Mouse (Mus musculus): Measurements from ENCODE around the gene Phkg1. TPM values are rescaled to one million over a fixed set of nuclear protein-coding genes. Genes with fewer than 3 reads are reported as not detected.

Gene Phkg1
- not detected for polyA plus RNA-seq (2014; fragmentation: Illumina TruSeq; extraction: RNeasy Lipid Tissue Mini Kit (QIAGEN cat#74804); ENCODE audit: low read depth, low replicate concordance)

GRCm38 (mm10) chr5:129898449-129898848, at the start of gene Phkg1:
Gene Phkg1 (minus strand): TSS chr5:129898549.

GRCm38 (mm10) chr5:129941495-129942045, 43.2 kb upstream of the Phkg1 start, which contains the start of gene Vkorc1l1:
Gene Vkorc1l1 (plus strand): TSS chr5:129941970.

GRCm38 (mm10) chr5:129908242-129908965, 10.1 kb upstream of the Phkg1 start, which contains the start of gene Nupr1l:
Gene Nupr1l (plus strand): TSS chr5:129908540.

DNA sequence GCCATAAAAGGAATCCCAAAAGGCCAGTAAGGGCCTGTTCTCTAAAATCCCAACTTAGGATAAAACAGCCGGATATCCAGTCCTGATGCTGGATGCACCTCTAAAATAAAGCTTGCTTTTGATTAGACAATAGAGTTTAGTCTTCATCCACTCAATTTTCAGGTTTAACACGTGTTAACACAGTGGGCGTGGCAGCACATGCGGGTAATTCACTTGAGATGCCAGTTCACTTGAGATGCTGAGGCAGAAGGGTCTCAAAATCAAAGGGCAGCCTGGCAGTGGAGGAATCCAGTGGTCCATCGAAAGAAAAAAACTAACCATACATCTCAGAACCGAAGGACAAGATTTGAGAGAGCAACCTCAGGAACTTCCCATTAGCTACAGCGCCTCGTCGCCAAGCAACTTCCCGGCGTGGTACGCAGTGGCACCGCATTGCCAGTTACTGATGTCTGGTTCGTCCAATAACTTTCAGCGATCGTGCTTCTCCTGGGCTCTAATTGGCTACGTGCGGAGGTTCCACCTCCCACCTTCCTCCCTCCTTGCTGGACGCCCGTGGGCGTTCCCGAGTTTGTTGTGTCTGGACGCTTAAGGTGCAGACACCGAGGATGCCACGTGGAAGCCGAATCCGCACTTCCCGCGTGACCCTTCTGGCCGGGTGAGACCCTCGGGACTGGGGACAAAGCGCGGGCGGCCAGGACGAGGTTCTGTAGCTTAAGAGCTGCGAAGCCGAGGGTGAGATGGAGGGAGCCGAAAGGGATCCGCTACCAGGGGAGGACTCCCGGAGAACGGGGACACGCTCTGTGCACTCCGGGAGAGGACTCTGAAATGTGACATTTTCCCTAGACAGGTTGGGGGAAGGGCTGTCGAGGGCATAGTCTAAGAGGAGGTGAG, 2.9 kb downstream of the Phkg1 start, which contains the start of gene Zbed5:
Gene Zbed5, plus strand, starts transcription at position 526 of the 891 bp plus-strand sequence.

GRCm38 (mm10) chr5:129886911-129887636, 11.3 kb downstream of the Phkg1 start, which contains the start of gene Chchd2:
Gene Chchd2 (minus strand): TSS chr5:129887470.

GRCm38 (mm10) chr5:129846752-129847557, 51.4 kb downstream of the Phkg1 start, which contains the start of gene Sumf2:
Gene Sumf2 (plus strand): TSS chr5:129846986.

Other genes with a start within 250 kb of the Phkg1 start
- gene Zfp11, start 228.4 kb downstream of the Phkg1 start, polyA plus RNA-seq (2014; fragmentation: Illumina TruSeq; extraction: RNeasy Lipid Tissue Mini Kit (QIAGEN cat#74804); ENCODE audit: low read depth, low replicate concordance) = 1.9 TPM
- not detected for gene Sept14, start 190.0 kb downstream of the Phkg1 start, polyA plus RNA-seq (2014; fragmentation: Illumina TruSeq; extraction: RNeasy Lipid Tissue Mini Kit (QIAGEN cat#74804); ENCODE audit: low read depth, low replicate concordance)
- 52.7 TPM for gene Mrps17, start 183.1 kb downstream of the Phkg1 start, polyA plus RNA-seq (2014; fragmentation: Illumina TruSeq; extraction: RNeasy Lipid Tissue Mini Kit (QIAGEN cat#74804); ENCODE audit: low read depth, low replicate concordance)
- 12.0 TPM for gene Nipsnap2, start 173.5 kb downstream of the Phkg1 start, polyA plus RNA-seq (2014; fragmentation: Illumina TruSeq; extraction: RNeasy Lipid Tissue Mini Kit (QIAGEN cat#74804); ENCODE audit: low read depth, low replicate concordance)
- gene Psph, start 111.1 kb downstream of the Phkg1 start, polyA plus RNA-seq (2014; fragmentation: Illumina TruSeq; extraction: RNeasy Lipid Tissue Mini Kit (QIAGEN cat#74804); ENCODE audit: low read depth, low replicate concordance) = 1.5 TPM
- gene Sumf2, start 51.6 kb downstream of the Phkg1 start, polyA plus RNA-seq (2014; fragmentation: Illumina TruSeq; extraction: RNeasy Lipid Tissue Mini Kit (QIAGEN cat#74804); ENCODE audit: low read depth, low replicate concordance) = 4.9 TPM
- 591 TPM for gene Chchd2, start 11.1 kb downstream of the Phkg1 start, polyA plus RNA-seq (2014; fragmentation: Illumina TruSeq; extraction: RNeasy Lipid Tissue Mini Kit (QIAGEN cat#74804); ENCODE audit: low read depth, low replicate concordance)
- gene Zbed5, start 2.8 kb downstream of the Phkg1 start, polyA plus RNA-seq (2014; fragmentation: Illumina TruSeq; extraction: RNeasy Lipid Tissue Mini Kit (QIAGEN cat#74804); ENCODE audit: low read depth, low replicate concordance) = 1.4 TPM
- gene Nupr1l, start 10.0 kb upstream of the Phkg1 start, polyA plus RNA-seq (2014; fragmentation: Illumina TruSeq; extraction: RNeasy Lipid Tissue Mini Kit (QIAGEN cat#74804); ENCODE audit: low read depth, low replicate concordance) = 2.3 TPM
- 40.5 TPM for gene Vkorc1l1, start 43.4 kb upstream of the Phkg1 start, polyA plus RNA-seq (2014; fragmentation: Illumina TruSeq; extraction: RNeasy Lipid Tissue Mini Kit (QIAGEN cat#74804); ENCODE audit: low read depth, low replicate concordance)
- gene Gusb, start 104.5 kb upstream of the Phkg1 start, polyA plus RNA-seq (2014; fragmentation: Illumina TruSeq; extraction: RNeasy Lipid Tissue Mini Kit (QIAGEN cat#74804); ENCODE audit: low read depth, low replicate concordance) = 10.7 TPM
- gene Asl, start 130.7 kb upstream of the Phkg1 start, polyA plus RNA-seq (2014; fragmentation: Illumina TruSeq; extraction: RNeasy Lipid Tissue Mini Kit (QIAGEN cat#74804); ENCODE audit: low read depth, low replicate concordance) = 64.9 TPM
- gene Crcp, start 130.7 kb upstream of the Phkg1 start, polyA plus RNA-seq (2014; fragmentation: Illumina TruSeq; extraction: RNeasy Lipid Tissue Mini Kit (QIAGEN cat#74804); ENCODE audit: low read depth, low replicate concordance) = 14.4 TPM
- 14.5 TPM for gene Tpst1, start 174.8 kb upstream of the Phkg1 start, polyA plus RNA-seq (2014; fragmentation: Illumina TruSeq; extraction: RNeasy Lipid Tissue Mini Kit (QIAGEN cat#74804); ENCODE audit: low read depth, low replicate concordance)
- 1.0 TPM for gene Kctd7, start 246.3 kb upstream of the Phkg1 start, polyA plus RNA-seq (2014; fragmentation: Illumina TruSeq; extraction: RNeasy Lipid Tissue Mini Kit (QIAGEN cat#74804); ENCODE audit: low read depth, low replicate concordance)

Data from liver, adult 10 weeks (tissue).